Mouse (Mus musculus) midbrain, embryonic 13.5 days (tissue): ENCODE data around the gene Rpusd3. TPM values are rescaled to one million over a fixed set of nuclear protein-coding genes. Genes with fewer than 3 reads are reported as not detected.
A peak's percentile ranks its signal among the peaks of the same experiment; 100 is the strongest.

ENCODE experiments used
- ATAC-seq: fragments of 200-750 bp; cut with Nextera tagmentation; 2 replicates; pipeline ENCODE4 v1.8.0; 2017; ENCODE audit warnings: mild to moderate bottlenecking, moderate TSS enrichment, moderate library complexity
- H3K27ac ChIP-seq: fragments of 300-500 bp; sonication (generic); 2 replicates; pipeline ENCODE4 v1.5.1; 2015; ENCODE audit warnings: inconsistent platforms, mild to moderate bottlenecking, moderate library complexity
- H3K27me3 ChIP-seq: fragments of 300-500 bp; sonication (generic); 2 replicates; pipeline ENCODE4 v1.6.1; 2015; ENCODE audit warnings: mild to moderate bottlenecking, inconsistent platforms
- H3K36me3 ChIP-seq: fragments of 300-500 bp; sonication (generic); 2 replicates; pipeline ENCODE4 v1.6.1; 2015; ENCODE audit warnings: mild to moderate bottlenecking, inconsistent platforms
- H3K4me1 ChIP-seq: fragments of 300-500 bp; sonication (generic); replicated peaks from 2 replicates; pipeline ENCODE4 v1.6.1; 2015; ENCODE audit warnings: inconsistent platforms
- H3K4me2 ChIP-seq: fragments of 300-500 bp; sonication (generic); replicated peaks from 2 replicates; pipeline ENCODE4 v1.6.1; 2015; ENCODE audit warnings: moderate library complexity, mild to moderate bottlenecking, inconsistent platforms
- H3K4me3 ChIP-seq: fragments of 300-500 bp; sonication (generic); replicated peaks from 2 replicates; pipeline ENCODE4 v1.5.1; 2015; ENCODE audit warnings: mild to moderate bottlenecking, inconsistent platforms
- H3K9ac ChIP-seq: fragments of 300-500 bp; sonication (generic); replicated peaks from 2 replicates; pipeline ENCODE4 v1.6.1; 2015; ENCODE audit warnings: mild to moderate bottlenecking, inconsistent platforms
- H3K9me3 ChIP-seq: fragments of 300-500 bp; sonication (generic); 2 replicates; pipeline ENCODE4 v1.6.1; 2016; ENCODE audit warnings: mild to moderate bottlenecking, inconsistent platforms
- WGBS: fragments of 180-500 bp; shearing (Covaris S2); methylation state at CpG from one replicate; pipeline ENCODE4 v1.1.7; 2015; 5-methylcytosine and 5-hydroxymethylcytosine counted together
- microRNA-seq: library from miRNA; unstranded; fragments of <30 nt; microRNA quantifications from one replicate; pipeline ENCODE4, GENCODE M21; 2016
- polyA plus RNA-seq: library from polyadenylated mRNA; unstranded; fragments of >200 nt; fragmentation: Nextera tagmentation; extraction: Ambion mirVana; gene quantifications from 2 replicates; pipeline ENCODE4 v1.2.1, GENCODE M21; 2015

Rpusd3 gene
- polyA plus RNA-seq, 1 experiment from 2014 or later = 20.8 TPM

DNA sequence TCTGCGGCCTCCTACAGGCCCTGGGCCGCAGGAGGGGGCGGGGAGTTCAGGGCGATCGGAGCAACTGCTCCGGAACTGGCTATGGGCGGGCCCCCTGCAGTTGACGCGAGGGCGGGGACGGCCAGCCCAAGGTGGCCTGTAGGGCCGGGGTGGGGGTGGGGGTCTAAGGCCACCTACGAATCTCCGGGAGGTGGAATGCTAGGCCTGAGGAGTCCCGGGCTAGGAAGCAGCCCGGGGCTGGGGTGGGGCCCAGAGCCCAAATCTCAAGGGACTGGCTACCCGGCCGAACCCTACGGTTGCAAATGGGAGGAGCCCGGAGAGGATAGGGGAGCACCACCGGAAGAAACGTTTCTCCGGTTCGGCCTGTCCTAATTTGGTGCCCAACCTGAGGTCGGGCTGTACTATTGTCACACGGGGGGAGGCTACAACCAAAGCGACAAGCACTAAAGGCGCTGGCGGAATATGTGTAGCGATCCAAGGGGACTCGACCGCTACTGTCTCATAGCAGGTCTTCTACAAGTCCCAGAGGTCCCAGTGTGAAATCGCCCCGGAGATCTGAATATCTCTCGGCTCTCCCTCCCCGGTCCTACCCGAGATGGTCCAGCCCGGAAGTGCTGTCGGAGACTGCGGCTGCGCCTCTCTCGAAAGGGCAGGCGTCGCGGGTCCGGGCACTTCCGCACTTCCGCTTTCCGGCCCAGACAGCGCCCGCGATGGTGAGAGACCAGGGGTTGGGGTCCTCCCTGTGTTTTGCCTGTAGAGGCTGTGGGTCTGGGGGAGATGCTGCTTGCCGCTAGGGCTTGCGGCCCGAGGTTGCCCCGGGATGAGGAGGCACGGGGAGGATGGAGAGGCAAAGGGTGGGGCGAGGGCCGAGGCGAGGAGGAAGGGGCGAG is 41.4 kb downstream of the Rpusd3 start, which contains the start of the genes Tada3 and Arpc4:
TSS of gene Tada3 (minus strand) at position 388 of the 890 bp plus-strand sequence.
TSS of gene Arpc4 (plus strand) at position 620 of the 890 bp plus-strand sequence.
- peaks cover 56% of the 10 kb centered on the region for H3K36me3 ChIP-seq
- H3K27me3 ChIP-seq = no peaks in the 10 kb centered on the region
- WGBS = under 1% methylated on average over 61 of the region's 61 CpGs
- H3K4me2 ChIP-seq = peak within 1 kb of the TSS; percentile 99
- peaks cover 27% of the 10 kb centered on the region for H3K4me1 ChIP-seq
- peak within 1 kb of the TSS; percentile 91 for H3K27ac ChIP-seq
- peak; percentile 96 for ATAC-seq
- peak within 1 kb of the TSS; percentile 99 for H3K4me3 ChIP-seq
- no peaks in the 10 kb centered on the region for H3K9me3 ChIP-seq
- H3K9ac ChIP-seq = peak within 1 kb of the TSS; percentile 98

- Histone ChIP-seq H3K9ac (peak overlapping the region; percentile 98), H3K36me3 (peaks cover 56% of the 10 kb centered on the region), H3K4me1 (peaks cover 27% of the 10 kb centered on the region), H3K9me3 (no peaks in the 10 kb centered on the region), H3K27ac (peak overlapping the region; percentile 91), H3K4me2 (peak overlapping the region; percentile 99), H3K27me3 (no peaks in the 10 kb centered on the region), H3K4me3 (peak overlapping the region; percentile 99)
- WGBS = 14% methylated on average over 7 of the region's 7 CpGs
- ATAC-seq = no peak
These were observed 42.0 kb downstream of the Rpusd3 start for GRCm38 (mm10) chr6:113377172-113377495.

DNA sequence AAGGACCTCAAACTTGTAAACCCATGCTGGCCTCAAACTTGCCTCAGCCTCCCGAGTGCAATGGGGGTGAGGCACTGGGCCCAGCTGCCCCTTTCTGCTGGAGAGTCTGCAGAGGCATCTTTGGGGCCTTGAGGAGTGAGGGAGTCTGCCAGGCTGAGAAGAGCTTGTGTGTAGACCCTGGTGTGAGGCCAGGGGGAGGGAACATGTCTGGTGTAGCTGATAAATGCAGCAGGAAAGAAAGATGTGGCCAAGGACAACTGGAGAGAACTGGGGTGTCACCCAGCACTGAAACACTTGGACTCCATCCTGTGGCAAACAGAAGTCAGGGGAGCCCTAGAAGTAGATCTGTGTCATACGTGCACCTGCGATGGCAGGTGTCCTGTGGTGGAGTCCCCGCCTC is 45.6 kb downstream of the Rpusd3 start:
- Histone ChIP-seq H3K36me3 (peaks cover 74% of the 10 kb centered on the region), H3K4me2 (no peak overlapping the region), H3K9me3 (no peaks in the 10 kb centered on the region), H3K9ac (0 out of 2 replicates have a peak overlapping the region, but pooled peaks have one; percentile 11), H3K4me3 (no peak overlapping the region), H3K27ac (no peak overlapping the region), H3K4me1 (peaks cover 13% of the 10 kb centered on the region), H3K27me3 (no peaks in the 10 kb centered on the region)
- ATAC-seq = no peak
- WGBS = 96% methylated on average over 4 of the region's 4 CpGs

GRCm38 (mm10) chr6:113370194-113370929 is 48.8 kb downstream of the Rpusd3 start:
- ATAC-seq = no peak
- H3K36me3 ChIP-seq = peaks cover 88% of the 10 kb centered on the region

DNA sequence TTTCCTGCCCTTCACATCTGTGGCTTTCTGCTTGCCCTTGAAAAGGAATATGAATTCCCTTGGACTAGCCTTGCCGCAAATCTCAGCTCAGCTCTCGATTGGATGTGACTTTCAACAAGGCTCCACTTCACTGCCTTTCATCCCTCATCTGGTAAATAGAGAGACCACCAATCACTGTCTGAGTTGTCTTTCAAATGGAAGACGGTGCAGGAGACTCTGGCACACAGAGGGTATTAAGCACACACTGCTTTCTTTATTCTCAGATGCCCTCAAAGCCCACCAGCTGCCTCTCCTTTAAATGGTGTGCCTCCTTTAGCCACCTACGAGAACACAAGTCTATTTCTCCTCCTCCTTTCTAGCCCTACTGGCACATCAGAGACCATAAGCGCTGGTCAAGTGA is 50.6 kb downstream of the Rpusd3 start:
- no peaks in the 10 kb centered on the region for H3K4me1 ChIP-seq
- no peak overlapping the region for H3K9ac ChIP-seq
- no peak for ATAC-seq
- no peaks in the 10 kb centered on the region for H3K9me3 ChIP-seq
- H3K4me2 ChIP-seq = no peak overlapping the region
- peaks cover 70% of the 10 kb centered on the region for H3K36me3 ChIP-seq
- no peak overlapping the region for H3K27ac ChIP-seq
- H3K4me3 ChIP-seq = no peak overlapping the region
- no peaks in the 10 kb centered on the region for H3K27me3 ChIP-seq
- 81% methylated on average over 5 of the region's 5 CpGs for WGBS

More at GRCm38 (mm10) chr6:113370194-113370929, 48.8 kb downstream of the Rpusd3 start:
- Histone ChIP-seq H3K27ac (no peak overlapping the region), H3K4me3 (no peak overlapping the region), H3K27me3 (no peaks in the 10 kb centered on the region), H3K9ac (no peak overlapping the region), H3K4me1 (no peaks in the 10 kb centered on the region), H3K4me2 (no peak overlapping the region), H3K9me3 (no peaks in the 10 kb centered on the region)
- 95% methylated on average over 20 of the region's 20 CpGs for WGBS

DNA sequence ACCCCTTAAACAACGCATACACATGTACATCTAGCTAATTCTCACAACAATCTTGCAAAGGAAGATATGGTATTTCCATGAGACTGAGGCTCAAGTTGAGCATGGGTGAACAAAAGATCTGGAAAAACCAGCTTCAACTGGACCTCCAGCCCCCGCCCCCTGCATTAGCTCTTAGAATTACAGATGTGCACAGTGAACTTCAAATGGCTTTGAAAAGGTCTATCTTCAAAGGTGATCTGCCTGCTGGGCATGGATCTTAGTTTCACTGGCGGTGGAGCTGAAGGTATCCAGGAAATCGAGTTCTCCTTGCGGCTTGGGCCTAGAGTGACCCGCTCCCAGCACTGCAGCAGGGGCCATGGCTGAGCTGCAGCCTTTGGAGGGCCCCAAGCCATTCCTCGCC is 51.0 kb downstream of the Rpusd3 start:
- 94% methylated on average over 7 of the region's 7 CpGs for WGBS
- Histone ChIP-seq H3K27ac (no peak overlapping the region), H3K9me3 (no peaks in the 10 kb centered on the region), H3K4me2 (no peak overlapping the region), H3K4me3 (no peak overlapping the region), H3K27me3 (no peaks in the 10 kb centered on the region), H3K4me1 (no peaks in the 10 kb centered on the region), H3K36me3 (peaks cover 66% of the 10 kb centered on the region), H3K9ac (no peak overlapping the region)
- no peak for ATAC-seq

DNA sequence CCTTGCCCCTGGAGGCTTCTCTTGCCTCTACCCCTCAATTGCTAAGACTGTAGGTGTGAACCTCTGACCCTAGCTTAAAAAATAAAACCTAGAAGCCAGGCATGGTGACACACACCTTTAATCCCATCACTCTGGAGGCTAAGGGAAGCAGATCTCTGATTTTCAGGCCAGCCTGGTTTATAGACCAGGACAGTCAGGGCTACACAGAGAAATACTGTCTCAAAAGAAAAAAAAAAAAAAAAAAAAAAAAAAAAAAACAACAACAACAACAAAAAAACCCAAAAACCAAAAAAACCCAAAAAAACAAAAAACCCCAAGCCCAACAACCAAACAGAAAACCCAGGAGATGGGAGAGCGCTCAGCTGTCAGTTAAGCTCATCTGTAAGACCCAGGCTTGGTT is 51.6 kb downstream of the Rpusd3 start:
- Histone ChIP-seq H3K27ac (no peak overlapping the region), H3K4me1 (no peaks in the 10 kb centered on the region), H3K27me3 (no peaks in the 10 kb centered on the region), H3K9ac (no peak overlapping the region), H3K4me3 (no peak overlapping the region), H3K4me2 (no peak overlapping the region), H3K36me3 (peaks cover 60% of the 10 kb centered on the region), H3K9me3 (no peaks in the 10 kb centered on the region)
- WGBS = 100% methylated on average over 1 of the region's 1 CpGs
- ATAC-seq = no peak

DNA sequence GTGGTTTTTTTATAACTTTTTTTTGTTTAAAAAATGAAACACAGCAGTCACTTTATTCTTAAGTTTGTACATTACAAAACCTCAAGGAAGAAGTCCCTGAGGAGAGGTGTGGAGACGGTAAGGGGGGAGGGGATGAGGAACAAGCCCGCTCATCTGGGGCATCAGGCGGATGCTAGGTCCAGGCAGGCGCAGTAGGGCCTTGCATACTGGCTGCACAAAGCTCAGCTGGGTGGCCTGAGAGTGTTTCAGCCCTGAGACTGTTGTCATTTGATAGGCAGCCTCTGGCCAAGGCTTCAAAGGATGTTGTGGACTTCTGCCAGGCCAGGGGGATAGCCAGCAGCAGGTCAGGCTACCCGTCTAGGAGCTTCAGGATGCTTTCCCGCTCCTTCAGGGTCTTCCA is 52.5 kb downstream of the Rpusd3 start:
- H3K9ac ChIP-seq = no peak overlapping the region
- H3K27ac ChIP-seq = no peak overlapping the region
- peaks cover 51% of the 10 kb centered on the region for H3K36me3 ChIP-seq
- 94% methylated on average over 6 of the region's 6 CpGs for WGBS
- no peaks in the 10 kb centered on the region for H3K27me3 ChIP-seq
- ATAC-seq = no peak
- no peaks in the 10 kb centered on the region for H3K4me1 ChIP-seq
- no peaks in the 10 kb centered on the region for H3K9me3 ChIP-seq
- H3K4me2 ChIP-seq = no peak overlapping the region
- H3K4me3 ChIP-seq = no peak overlapping the region

Small RNA genes lying within 50 kb of the gene (microRNA-seq; reads per million reads assigned to microRNA genes)
- not detected for gene Gm24387

Other genes starting within 250 kb of the Rpusd3 start
- gene Lhfpl4, start 224.0 kb downstream of the Rpusd3 start, polyA plus RNA-seq = 55.0 and 55.5 TPM in 2 replicates
- 40.4 and 45.0 TPM in 2 replicates for gene Mtmr14, start 181.5 kb downstream of the Rpusd3 start, polyA plus RNA-seq
- 0.58 and 0.71 TPM in 2 replicates for gene Cpne9, start 137.0 kb downstream of the Rpusd3 start, polyA plus RNA-seq
- 19.4 and 21.4 TPM in 2 replicates for gene Brpf1, start 112.2 kb downstream of the Rpusd3 start, polyA plus RNA-seq
- 9.5 and 9.9 TPM in 2 replicates for gene Ogg1, start 92.4 kb downstream of the Rpusd3 start, polyA plus RNA-seq
- gene Camk1, start 75.4 kb downstream of the Rpusd3 start, polyA plus RNA-seq = 79.4 and 81.4 TPM in 2 replicates
- 64.5 and 74.7 TPM in 2 replicates for gene Tada3, start 41.5 kb downstream of the Rpusd3 start, polyA plus RNA-seq
- 393 and 407 TPM in 2 replicates for gene Arpc4, start 41.2 kb downstream of the Rpusd3 start, polyA plus RNA-seq
- 10.8 and 11.4 TPM in 2 replicates for gene Ttll3, start 30.1 kb downstream of the Rpusd3 start, polyA plus RNA-seq
- 0.12 TPM in 1 of 2 replicates, not detected in the other for gene Cidec, start 16.4 kb upstream of the Rpusd3 start, polyA plus RNA-seq
- gene Jagn1, start 23.2 kb upstream of the Rpusd3 start, polyA plus RNA-seq = 84.3 and 87.6 TPM in 2 replicates
- 0.13 TPM in 1 of 2 replicates, not detected in the other for gene Il17re, start 39.1 kb upstream of the Rpusd3 start, polyA plus RNA-seq
- 0.96 and 1.4 TPM in 2 replicates for gene Il17rc, start 52.1 kb upstream of the Rpusd3 start, polyA plus RNA-seq
- 49.4 and 56.5 TPM in 2 replicates for gene Creld1, start 64.0 kb upstream of the Rpusd3 start, polyA plus RNA-seq
- gene Prrt3, start 82.6 kb upstream of the Rpusd3 start, polyA plus RNA-seq = 5.2 and 6.0 TPM in 2 replicates
- gene Emc3, start 112.3 kb upstream of the Rpusd3 start, polyA plus RNA-seq = 95.3 and 99.6 TPM in 2 replicates
- gene Fancd2, start 112.3 kb upstream of the Rpusd3 start, polyA plus RNA-seq = 4.2 and 4.5 TPM in 2 replicates
- gene Fancd2os, start 181.4 kb upstream of the Rpusd3 start, polyA plus RNA-seq = not detected in 2 replicates
- gene Brk1, start 185.4 kb upstream of the Rpusd3 start, polyA plus RNA-seq = 227 and 229 TPM in 2 replicates
- 60.2 and 60.6 TPM in 2 replicates for gene Vhl, start 204.6 kb upstream of the Rpusd3 start, polyA plus RNA-seq
- gene Irak2, start 219.1 kb upstream of the Rpusd3 start, polyA plus RNA-seq = 0.99 and 1.3 TPM in 2 replicates